Mouse (Mus musculus): ENCODE data around the gene Gfra1. TPM values are rescaled to one million over a fixed set of nuclear protein-coding genes. Genes with fewer than 3 reads are reported as not detected.

The Gfra1 gene
- total RNA-seq, 2 experiments from 2014 or later: 3.9 to 4.2 TPM

- intact Hi-C loops (cut with DNase I): no loop called here
- DNase-seq: no peak
Measured at GRCm38 (mm10) chr19:58442785-58443732, 12.7 kb downstream of the Gfra1 start.

- intact Hi-C loops (cut with DNase I): no loop called here
- DNase-seq: no peak
Measured at GRCm38 (mm10) chr19:58441785-58442184, 13.9 kb downstream of the Gfra1 start.

- intact Hi-C loops (cut with DNase I): no loop called here
- no peak for DNase-seq
Measured at GRCm38 (mm10) chr19:58441246-58441645, 14.5 kb downstream of the Gfra1 start.

- no peak for DNase-seq
- intact Hi-C loops (cut with DNase I): no loop called here
Measured at GRCm38 (mm10) chr19:58438762-58439161, 16.9 kb downstream of the Gfra1 start.

GRCm38 (mm10) chr19:58437441-58438071 lies 18.2 kb downstream of the Gfra1 start:
- intact Hi-C loops (cut with DNase I): no loop called here

GRCm38 (mm10) chr19:58436874-58437273 lies 18.8 kb downstream of the Gfra1 start:
- no peak for DNase-seq
- intact Hi-C loops (cut with DNase I): no loop called here

More at GRCm38 (mm10) chr19:58437441-58438071, 18.2 kb downstream of the Gfra1 start:
- no peak for DNase-seq

- intact Hi-C loops (cut with DNase I): no loop called here
- DNase-seq: no peak
Measured at GRCm38 (mm10) chr19:58435877-58436276, 19.8 kb downstream of the Gfra1 start.

GRCm38 (mm10) chr19:58432840-58433239 lies 22.9 kb downstream of the Gfra1 start:
- intact Hi-C loops (cut with DNase I): no loop called here
- no peak for DNase-seq

GRCm38 (mm10) chr19:58428546-58428945 lies 27.2 kb downstream of the Gfra1 start:
- no peak for DNase-seq
- intact Hi-C loops (cut with DNase I): no loop called here

- intact Hi-C loops (cut with DNase I): no loop called here
- no peak for DNase-seq
Measured at GRCm38 (mm10) chr19:58427348-58427747, 28.4 kb downstream of the Gfra1 start.

- intact Hi-C loops (cut with DNase I): no loop called here
Measured at GRCm38 (mm10) chr19:58424928-58425327, 30.8 kb downstream of the Gfra1 start.

GRCm38 (mm10) chr19:58424179-58424578 lies 31.5 kb downstream of the Gfra1 start:
- intact Hi-C loops (cut with DNase I): no loop called here
- peak in 1 of 2 experiments; percentile 10 for DNase-seq

More at GRCm38 (mm10) chr19:58424928-58425327, 30.8 kb downstream of the Gfra1 start:
- DNase-seq: no peak

- DNase-seq: peak; percentile 5 to 7
- intact Hi-C loops (cut with DNase I): no loop called here
Measured at GRCm38 (mm10) chr19:58422916-58423493, 32.7 kb downstream of the Gfra1 start.

GRCm38 (mm10) chr19:58419685-58420084 lies 36.0 kb downstream of the Gfra1 start:
- no peak for DNase-seq
- intact Hi-C loops (cut with DNase I): no loop called here

- intact Hi-C loops (cut with DNase I): no loop called here
- no peak for DNase-seq
Measured at GRCm38 (mm10) chr19:58419278-58419677, 36.4 kb downstream of the Gfra1 start.

- intact Hi-C loops (cut with DNase I): no loop called here
- DNase-seq: no peak
Measured at GRCm38 (mm10) chr19:58415173-58415572, 40.5 kb downstream of the Gfra1 start.

- no peak for DNase-seq
- intact Hi-C loops (cut with DNase I): no loop called here
Measured at GRCm38 (mm10) chr19:58414733-58415132, 41.0 kb downstream of the Gfra1 start.

GRCm38 (mm10) chr19:58413290-58413689 lies 42.4 kb downstream of the Gfra1 start:
- peak; percentile 38 to 56 for DNase-seq
- intact Hi-C loops (cut with DNase I): no loop called here

- no peak for DNase-seq
- intact Hi-C loops (cut with DNase I): no loop called here
Measured at GRCm38 (mm10) chr19:58412811-58413210, 42.9 kb downstream of the Gfra1 start.

GRCm38 (mm10) chr19:58406726-58407125 lies 49.0 kb downstream of the Gfra1 start:
- intact Hi-C loops (cut with DNase I): no loop called here
- DNase-seq: no peak

- no peak for DNase-seq
- intact Hi-C loops (cut with DNase I): no loop called here
Measured at GRCm38 (mm10) chr19:58400224-58400623, 55.5 kb downstream of the Gfra1 start.

All from heart, postnatal 14 days (tissue).